Comparison of ENCODE assay signal across 25 mouse cellular contexts in the genomic region with DNA sequence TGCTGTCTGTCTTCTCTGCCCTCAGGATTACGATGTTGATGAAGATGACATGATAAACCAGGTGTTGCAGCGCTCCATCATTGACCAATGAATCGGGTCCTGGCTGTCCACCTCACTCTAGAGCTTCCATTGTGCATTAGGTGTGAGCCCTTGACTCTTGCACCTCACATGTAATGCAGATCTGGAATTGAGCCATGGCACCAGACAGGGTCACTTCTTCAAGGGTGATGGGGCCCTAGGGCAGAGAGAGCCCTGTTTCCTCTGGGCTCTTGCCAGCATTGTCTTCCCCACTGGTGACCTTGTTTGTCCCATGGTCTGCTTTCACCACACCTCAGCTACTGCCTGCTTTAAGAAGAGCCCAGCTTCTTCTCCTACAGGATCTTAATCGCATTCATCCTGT. TPM values are rescaled to one million over a fixed set of nuclear protein-coding genes. Genes with fewer than 3 reads are reported as not detected.
"Had no signal": no experiment of that assay in that cellular context is flagged by ENCODE, and none has a peak within 500 bp of the region (broad histone marks: within the 10 kb centered on the region; RNA-seq: fewer than 3 reads in every experiment).

No protein-coding gene starts in this region.

- H3K27ac ChIP-seq: heart, embryonic 15.5 days; hindbrain, embryonic 13.5 days; hindbrain, embryonic 15.5 days; hindbrain, postnatal 0 days; kidney, embryonic 15.5 days; kidney, postnatal 0 days; limb, embryonic 13.5 days; limb, embryonic 15.5 days; liver, embryonic 12.5 days; liver, embryonic 14.5 days had no signal

- H3K4me3 ChIP-seq: heart, embryonic 15.5 days; hindbrain, embryonic 13.5 days; hindbrain, embryonic 15.5 days; kidney, embryonic 15.5 days; limb, embryonic 13.5 days; limb, embryonic 15.5 days; liver, embryonic 12.5 days had no signal

- H3K4me1 ChIP-seq: hindbrain, embryonic 13.5 days; hindbrain, embryonic 15.5 days; kidney, embryonic 15.5 days; limb, embryonic 13.5 days; limb, embryonic 15.5 days had no signal

- H3K9ac ChIP-seq: heart, embryonic 15.5 days; hindbrain, embryonic 13.5 days; hindbrain, embryonic 15.5 days; kidney, embryonic 15.5 days; limb, embryonic 13.5 days; limb, embryonic 15.5 days; liver, embryonic 12.5 days; liver, embryonic 14.5 days had no signal

- ATAC-seq: hindbrain, postnatal 0 days; intestine, embryonic 16.5 days; liver, embryonic 12.5 days had no signal

- H3K9me3 ChIP-seq: heart, embryonic 15.5 days; hindbrain, embryonic 13.5 days; hindbrain, embryonic 15.5 days; kidney, embryonic 15.5 days; limb, embryonic 13.5 days; limb, embryonic 15.5 days; liver, embryonic 12.5 days had no signal

- H3K27me3 ChIP-seq: heart, embryonic 15.5 days; hindbrain, embryonic 13.5 days; hindbrain, embryonic 15.5 days; kidney, embryonic 15.5 days; limb, embryonic 13.5 days; limb, embryonic 15.5 days; liver, embryonic 12.5 days had no signal

- DNase-seq: gastrocnemius, postnatal 14 days; gastrocnemius, postnatal 36 days; heart, adult 18-20 months; heart, postnatal 14 days; heart, postnatal 36 days; kidney, adult 18-20 months; kidney, adult 9 months; kidney, postnatal 14 days; layer of hippocampus, adult 9-11 months; layer of hippocampus, postnatal 36 days; left cerebral cortex, postnatal 4 days; lung, adult 18-20 months had no signal

- H3K4me2 ChIP-seq: heart, embryonic 11.5 days; heart, embryonic 15.5 days; hindbrain, embryonic 13.5 days; hindbrain, embryonic 15.5 days; kidney, embryonic 15.5 days; limb, embryonic 13.5 days; limb, embryonic 15.5 days; liver, embryonic 12.5 days had no signal

RNA-seq across cellular contexts. Expression of gene Snai1, which starts 23.4 kb away (rescaled TPM):
- total RNA-seq: hematopoietic stem cell, adult 5-6 weeks had no signal
